Mouse (Mus musculus) neural tube, embryonic 14.5 days (tissue): ENCODE data around the gene Gm20379. TPM values are rescaled to one million over a fixed set of nuclear protein-coding genes. Genes with fewer than 3 reads are reported as not detected.
A peak's percentile ranks its signal among the peaks of the same experiment; 100 is the strongest.

Source experiments
- ATAC-seq: fragments of 200-750 bp; cut with Nextera tagmentation; 2 replicates; pipeline ENCODE4 v1.8.0; 2017; ENCODE audit warnings: low read depth, mild to moderate bottlenecking, moderate TSS enrichment, moderate library complexity
- H3K27ac ChIP-seq: fragments of 300-500 bp; sonication (generic); 2 replicates; pipeline ENCODE4 v1.5.1; 2014; ENCODE audit warnings: low read depth, mild to moderate bottlenecking, control low read depth, low read length, moderate library complexity, mixed read lengths
- H3K27me3 ChIP-seq: fragments of 300-500 bp; sonication (generic); 2 replicates; pipeline ENCODE4 v1.6.1; 2014; ENCODE audit warnings: low read length; ENCODE audit not compliant: control insufficient read depth, insufficient read depth
- H3K36me3 ChIP-seq: fragments of 300-500 bp; sonication (generic); 2 replicates; pipeline ENCODE4 v1.6.1; 2014; ENCODE audit warnings: low read length, mixed read lengths; ENCODE audit not compliant: control insufficient read depth, insufficient read depth
- H3K4me1 ChIP-seq: fragments of 300-500 bp; sonication (generic); 2 replicates; pipeline ENCODE4 v1.6.1; 2014; ENCODE audit warnings: low read length; ENCODE audit not compliant: control insufficient read depth, insufficient read depth
- H3K4me2 ChIP-seq: fragments of 300-500 bp; sonication (generic); 2 replicates; pipeline ENCODE4 v1.6.1; 2014; ENCODE audit warnings: mild to moderate bottlenecking, low read depth, low read length, control low read depth
- H3K4me3 ChIP-seq: fragments of 300-500 bp; sonication (generic); 2 replicates; pipeline ENCODE4 v1.5.1; 2014; ENCODE audit warnings: low read depth, low read length, control low read depth, mixed read lengths
- H3K9ac ChIP-seq: fragments of 300-500 bp; sonication (generic); replicated peaks from 2 replicates; pipeline ENCODE4 v1.6.1; 2014; ENCODE audit warnings: low read depth, mild to moderate bottlenecking, control low read depth, low read length, mixed read lengths
- H3K9me3 ChIP-seq: fragments of 300-500 bp; sonication (generic); 2 replicates; pipeline ENCODE4 v1.6.1; 2016; ENCODE audit warnings: low read length; ENCODE audit not compliant: control insufficient read depth
- whole genome bisulfite sequencing: fragments of 180-500 bp; shearing (Covaris S2); extraction: QIAGEN DNeasy Blood & Tissue Kit; methylation state at CpG from one replicate; pipeline ENCODE4 v1.1.7; 2014; 5-methylcytosine and 5-hydroxymethylcytosine counted together
- polyA plus RNA-seq: library from polyadenylated mRNA; unstranded; fragments of >200 nt; fragmentation: Nextera tagmentation; extraction: Ambion mirVana; gene quantifications from 2 replicates; pipeline ENCODE4 v1.2.1, GENCODE M21; 2014

The Gm20379 gene
- polyA plus RNA-seq, result 1.4 and 1.7 TPM in 2 replicates

- Histone ChIP-seq H3K27ac (no peak within 1 kb of the TSS), H3K9ac (no peak within 1 kb of the TSS), H3K4me3 (no peak within 1 kb of the TSS), H3K9me3 (no peaks in the 10 kb centered on the region), H3K4me1 (no peaks in the 10 kb centered on the region), H3K36me3 (peaks cover 9% of the 10 kb centered on the region; the same call in 1 of the 2 replicates), H3K27me3 (no peaks in the 10 kb centered on the region), H3K4me2 (no peak within 1 kb of the TSS)
- no peak for ATAC-seq
- 98% methylated on average over 11 of the region's 11 CpGs for WGBS
These were observed at the start of gene Gm20379 for GRCm38 (mm10) chr13:92305680-92306079. Gene Gm20379, plus strand, starts transcription at chr13:92305980.

GRCm38 (mm10) chr13:92261329-92261728 is 44.5 kb upstream of the Gm20379 start:
- Histone ChIP-seq H3K4me1 (no peaks in the 10 kb centered on the region), H3K4me3 (no peak overlapping the region), H3K27ac (no peak overlapping the region), H3K9me3 (no peaks in the 10 kb centered on the region), H3K4me2 (no peak overlapping the region), H3K9ac (no peak overlapping the region), H3K27me3 (no peaks in the 10 kb centered on the region), H3K36me3 (no peaks in the 10 kb centered on the region)
- ATAC-seq, result no peak
- WGBS, result 86% methylated on average over 5 of the region's 5 CpGs

GRCm38 (mm10) chr13:92263566-92263965 is 42.2 kb upstream of the Gm20379 start:
- 84% methylated on average over 6 of the region's 6 CpGs for WGBS
- Histone ChIP-seq H3K9me3 (no peaks in the 10 kb centered on the region), H3K36me3 (no peaks in the 10 kb centered on the region), H3K27me3 (no peaks in the 10 kb centered on the region), H3K9ac (no peak overlapping the region), H3K4me2 (no peak overlapping the region), H3K27ac (no peak overlapping the region), H3K4me1 (no peaks in the 10 kb centered on the region), H3K4me3 (no peak overlapping the region)
- no peak for ATAC-seq

GRCm38 (mm10) chr13:92267076-92267475 is 38.7 kb upstream of the Gm20379 start:
- H3K9ac ChIP-seq, result no peak overlapping the region
- H3K27me3 ChIP-seq, result no peaks in the 10 kb centered on the region
- no peak overlapping the region for H3K4me2 ChIP-seq
- H3K4me1 ChIP-seq, result no peaks in the 10 kb centered on the region
- WGBS, result 94% methylated on average over 3 of the region's 3 CpGs
- H3K27ac ChIP-seq, result no peak overlapping the region
- no peak for ATAC-seq
- H3K36me3 ChIP-seq, result no peaks in the 10 kb centered on the region
- H3K9me3 ChIP-seq, result no peaks in the 10 kb centered on the region
- H3K4me3 ChIP-seq, result no peak overlapping the region

GRCm38 (mm10) chr13:92274274-92275198 is 31.2 kb upstream of the Gm20379 start:
- Histone ChIP-seq H3K27ac (no peak overlapping the region), H3K27me3 (no peaks in the 10 kb centered on the region), H3K9me3 (no peaks in the 10 kb centered on the region), H3K36me3 (no peaks in the 10 kb centered on the region), H3K4me3 (no peak overlapping the region), H3K9ac (no peak overlapping the region), H3K4me2 (no peak overlapping the region), H3K4me1 (no peaks in the 10 kb centered on the region)
- 73% methylated on average over 14 of the region's 14 CpGs for WGBS
- ATAC-seq, result peak; percentile 41; the same call in 1 of the 2 replicates

DNA sequence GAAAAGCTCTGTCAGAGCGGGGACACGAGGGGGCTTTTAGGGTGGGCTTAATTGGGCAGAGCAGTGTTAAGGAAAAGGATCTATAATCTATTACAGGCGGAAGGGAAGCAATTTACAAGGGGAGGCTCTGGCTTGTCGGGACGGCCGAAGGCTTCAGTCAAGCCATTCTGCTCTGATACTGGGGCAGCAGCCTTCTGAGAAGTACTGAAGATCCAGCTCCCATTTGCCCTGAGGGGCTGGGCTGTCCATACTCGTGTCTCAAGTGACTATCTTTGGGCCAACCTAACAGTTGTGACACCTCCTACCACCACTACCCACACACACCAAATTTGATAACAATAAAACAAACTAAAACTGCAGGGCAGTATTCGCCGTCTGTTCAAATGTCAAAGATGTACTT is 30.5 kb upstream of the Gm20379 start:
- WGBS, result 94% methylated on average over 9 of the region's 9 CpGs
- Histone ChIP-seq H3K27ac (no peak overlapping the region), H3K4me2 (no peak overlapping the region), H3K4me3 (no peak overlapping the region), H3K4me1 (no peaks in the 10 kb centered on the region), H3K27me3 (no peaks in the 10 kb centered on the region), H3K9ac (no peak overlapping the region), H3K36me3 (no peaks in the 10 kb centered on the region), H3K9me3 (no peaks in the 10 kb centered on the region)
- ATAC-seq, result no peak

DNA sequence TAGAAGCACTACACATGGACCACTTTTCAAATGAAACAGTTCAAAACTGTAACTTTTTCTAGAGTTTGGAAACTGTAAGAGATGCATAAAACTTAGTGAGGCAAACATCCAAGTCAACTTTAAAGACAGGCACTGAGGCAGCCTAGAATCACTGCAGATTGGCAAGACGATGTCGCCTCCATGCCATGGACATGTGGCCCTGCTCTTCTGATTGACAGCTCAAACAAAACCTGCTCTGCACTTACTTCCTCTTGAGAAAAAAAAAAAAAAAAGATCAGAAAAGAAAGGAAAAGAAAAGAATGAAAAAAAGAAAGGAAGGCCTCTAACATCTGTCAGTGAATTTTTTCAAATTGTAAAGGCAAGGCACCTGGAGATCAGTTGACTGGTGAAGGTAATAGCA is 28.8 kb upstream of the Gm20379 start:
- H3K4me1 ChIP-seq, result no peaks in the 10 kb centered on the region
- no peak overlapping the region for H3K4me2 ChIP-seq
- no peak for ATAC-seq
- H3K9me3 ChIP-seq, result no peaks in the 10 kb centered on the region
- no peaks in the 10 kb centered on the region for H3K27me3 ChIP-seq
- 95% methylated on average over 2 of the region's 2 CpGs for WGBS
- H3K9ac ChIP-seq, result no peak overlapping the region
- H3K4me3 ChIP-seq, result no peak overlapping the region
- H3K36me3 ChIP-seq, result no peaks in the 10 kb centered on the region
- no peak overlapping the region for H3K27ac ChIP-seq

DNA sequence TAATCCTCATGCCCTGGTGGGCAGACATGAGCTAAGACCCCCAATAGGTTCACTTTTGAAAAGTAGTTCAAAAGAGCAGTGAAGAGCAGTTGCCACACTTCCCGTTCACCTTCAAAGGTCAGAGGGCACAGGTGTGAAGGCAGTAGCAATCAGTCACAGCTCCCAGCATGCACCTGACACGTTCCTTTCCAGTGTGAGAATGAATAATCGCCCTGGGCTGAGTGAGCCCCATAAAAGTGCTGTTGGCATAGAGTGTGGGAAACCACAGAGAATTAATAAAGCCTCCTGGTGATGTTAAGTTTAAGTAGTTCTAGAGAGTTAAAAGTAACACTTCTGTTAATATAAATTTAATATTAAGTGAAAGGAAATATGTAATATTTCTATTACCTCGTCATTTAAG is 14.2 kb upstream of the Gm20379 start:
- no peak overlapping the region for H3K4me2 ChIP-seq
- H3K4me1 ChIP-seq, result no peaks in the 10 kb centered on the region
- H3K4me3 ChIP-seq, result no peak overlapping the region
- WGBS, result 56% methylated on average over 4 of the region's 4 CpGs
- H3K9me3 ChIP-seq, result no peaks in the 10 kb centered on the region
- no peak overlapping the region for H3K27ac ChIP-seq
- H3K27me3 ChIP-seq, result no peaks in the 10 kb centered on the region
- H3K9ac ChIP-seq, result no peak overlapping the region
- ATAC-seq, result peak; percentile 53; the same call in 1 of the 2 replicates
- no peaks in the 10 kb centered on the region for H3K36me3 ChIP-seq

GRCm38 (mm10) chr13:92293883-92294282 is 11.9 kb upstream of the Gm20379 start:
- Histone ChIP-seq H3K4me2 (no peak overlapping the region), H3K9me3 (no peaks in the 10 kb centered on the region), H3K36me3 (no peaks in the 10 kb centered on the region), H3K4me3 (no peak overlapping the region), H3K4me1 (no peaks in the 10 kb centered on the region), H3K27ac (no peak overlapping the region), H3K27me3 (no peaks in the 10 kb centered on the region), H3K9ac (no peak overlapping the region)
- no peak for ATAC-seq
- 88% methylated on average over 5 of the region's 5 CpGs for WGBS
